Mouse (Mus musculus) ovary, adult 18-20 months (tissue): ENCODE data around the gene Pomgnt1.
A peak's percentile ranks its signal among the peaks of the same experiment; 100 is the strongest.

Experiments
- DNase-seq: peaks from one replicate; pipeline ENCODE4 v3.0.0; 2022; ENCODE audit warnings: low spot score, mixed read lengths

Gene Pomgnt1

GRCm38 (mm10) chr4:116140801-116141574 is 17.3 kb downstream of the Pomgnt1 start:
- DNase-seq: no peak

DNA sequence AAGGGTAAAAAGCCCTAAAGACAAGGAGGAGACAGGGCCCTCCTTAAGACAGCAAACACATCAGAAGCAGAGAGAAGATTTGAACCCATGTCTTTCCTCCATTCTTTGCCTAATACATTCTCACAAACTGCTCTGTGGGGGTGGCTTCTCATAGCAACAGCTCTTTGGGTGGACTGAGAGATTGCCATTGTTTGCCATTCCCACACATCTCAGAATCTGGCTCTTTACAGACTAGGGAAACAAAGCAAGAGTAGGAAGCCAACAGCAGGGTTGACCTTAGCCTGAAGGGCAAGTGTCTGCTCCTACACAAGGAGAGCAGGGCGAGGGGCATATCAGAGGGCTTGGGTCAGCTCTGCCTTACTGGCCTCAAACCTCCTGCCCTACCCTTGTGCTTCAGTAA is 18.1 kb downstream of the Pomgnt1 start:
- DNase-seq: no peak

GRCm38 (mm10) chr4:116142269-116142668 is 18.6 kb downstream of the Pomgnt1 start:
- DNase-seq: no peak

DNA sequence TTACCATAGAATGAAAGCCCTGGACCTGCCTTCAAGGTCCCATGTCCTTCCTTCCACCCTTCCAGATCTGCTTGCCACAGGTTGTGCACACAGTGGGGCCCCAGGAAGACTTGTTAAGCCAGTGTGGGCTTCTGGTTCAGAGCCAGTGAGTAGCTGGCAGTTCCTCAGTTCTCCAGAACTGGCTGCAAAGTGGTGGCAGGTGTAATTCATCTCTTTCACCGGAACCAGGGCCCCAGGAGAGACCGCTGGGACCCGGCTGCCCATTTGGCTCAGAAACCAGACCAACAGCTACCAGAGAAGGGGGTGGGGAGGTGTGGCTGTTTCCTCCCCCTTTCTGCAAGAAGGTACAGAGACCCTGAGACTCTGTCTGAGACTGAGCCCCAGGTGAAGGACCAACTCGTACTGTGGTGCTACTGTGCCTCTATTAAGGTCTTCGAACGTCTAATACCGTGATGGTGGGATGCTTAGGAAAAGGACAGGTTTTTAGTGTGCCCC is 19.7 kb downstream of the Pomgnt1 start:
- DNase-seq: no peak

DNA sequence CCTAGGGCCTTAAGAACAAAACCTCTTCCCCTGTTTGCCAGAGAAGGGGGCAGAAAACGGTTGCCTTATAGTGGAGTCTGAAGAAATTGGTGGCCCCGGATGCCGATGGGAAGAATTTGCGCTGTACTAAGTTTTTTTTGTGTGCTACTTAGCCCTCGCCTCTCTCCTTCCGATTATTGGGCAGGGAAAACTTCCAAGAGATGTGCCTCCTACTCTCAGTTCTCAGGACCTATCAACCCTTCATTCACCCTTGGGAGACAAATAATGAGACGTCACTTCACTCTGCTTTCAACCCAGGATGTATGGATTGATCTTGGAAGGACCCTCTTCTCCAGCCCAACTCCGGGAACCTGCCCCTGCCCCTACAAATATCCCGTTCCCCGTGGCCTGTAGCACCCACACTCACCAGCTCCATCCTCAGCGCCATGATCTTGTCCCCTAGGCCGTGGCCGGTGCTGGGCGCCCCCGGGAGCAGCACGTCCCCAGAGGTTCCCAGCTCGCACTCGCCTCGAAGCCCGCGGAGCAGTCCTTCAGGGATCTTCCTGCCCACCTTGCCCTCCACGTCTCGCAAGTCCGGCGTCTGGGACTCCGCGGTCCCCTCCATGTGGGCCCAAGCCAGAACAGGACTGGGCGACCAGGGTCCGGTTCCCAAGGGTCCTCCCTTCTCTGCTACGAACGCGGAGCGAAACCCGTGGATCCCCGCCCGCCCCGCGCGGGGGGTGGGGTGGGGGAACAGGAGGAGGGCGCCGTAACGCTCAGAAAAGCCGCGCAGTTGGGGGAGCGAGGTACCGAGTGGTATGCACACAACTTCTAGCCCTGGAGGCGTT is 20.5 kb downstream of the Pomgnt1 start:
- DNase-seq: peak; percentile 54

DNA sequence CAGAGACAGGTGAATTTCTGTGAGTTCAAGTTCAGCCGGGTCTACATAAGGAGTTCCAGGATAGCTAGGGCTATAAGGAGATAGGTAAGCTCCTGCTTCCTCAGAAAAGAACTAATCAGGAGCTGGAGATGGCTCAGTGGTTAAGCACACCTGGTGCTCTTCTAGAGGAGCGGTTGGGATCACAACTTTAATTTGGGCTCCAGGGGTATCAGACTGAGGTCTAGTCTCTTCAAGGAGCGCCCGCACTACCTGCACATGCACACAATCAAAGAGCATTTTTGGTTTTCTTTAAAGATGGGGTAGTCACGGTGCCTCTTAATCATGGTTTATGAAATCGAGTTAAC is 26.1 kb downstream of the Pomgnt1 start:
- no peak for DNase-seq

DNA sequence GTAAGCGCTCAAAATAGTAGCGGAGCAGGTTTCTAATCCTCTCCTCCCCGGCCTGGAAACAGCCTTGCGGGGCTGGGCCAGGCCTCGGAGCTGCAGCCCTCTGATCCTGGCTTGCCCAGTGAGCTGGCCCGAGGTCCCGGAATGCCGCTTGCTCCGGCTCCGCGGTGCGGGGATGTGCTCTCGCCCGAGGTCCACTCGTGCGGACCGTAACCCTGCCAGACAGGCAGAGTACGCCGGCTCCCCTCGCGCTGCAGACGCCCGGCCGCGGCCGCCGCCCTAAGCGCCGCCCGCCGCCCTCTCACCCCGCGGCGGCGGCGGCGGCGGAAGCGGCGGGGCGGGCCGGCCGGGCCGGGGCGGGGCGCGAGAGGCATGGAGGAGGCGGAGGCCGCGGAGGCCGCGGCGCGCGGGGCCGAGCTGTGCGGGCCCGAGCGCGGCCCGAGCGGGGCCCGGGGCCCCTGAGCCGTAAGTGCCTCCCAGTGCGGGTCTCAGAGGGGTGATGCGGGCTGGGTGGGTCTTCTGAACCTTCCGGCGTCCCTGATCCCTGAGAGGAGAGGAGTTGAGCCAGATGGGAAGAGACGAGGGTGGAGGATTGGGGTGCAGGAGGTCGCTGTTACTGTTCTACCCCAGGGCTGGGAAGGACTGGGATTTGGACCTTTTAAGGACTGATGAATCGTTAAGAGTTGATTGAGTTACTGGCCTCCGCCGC is 26.7 kb downstream of the Pomgnt1 start:
- peak; percentile 33 for DNase-seq

GRCm38 (mm10) chr4:116150862-116151221 is 27.2 kb downstream of the Pomgnt1 start:
- no peak for DNase-seq

- DNase-seq: no peak
These were observed 27.6 kb downstream of the Pomgnt1 start, which contains the start of gene Lurap1 for GRCm38 (mm10) chr4:116151238-116151637. Gene Lurap1 (minus strand): TSS chr4:116151338.

- no peak for DNase-seq
These were observed 29.1 kb downstream of the Pomgnt1 start for GRCm38 (mm10) chr4:116152702-116153101.

DNA sequence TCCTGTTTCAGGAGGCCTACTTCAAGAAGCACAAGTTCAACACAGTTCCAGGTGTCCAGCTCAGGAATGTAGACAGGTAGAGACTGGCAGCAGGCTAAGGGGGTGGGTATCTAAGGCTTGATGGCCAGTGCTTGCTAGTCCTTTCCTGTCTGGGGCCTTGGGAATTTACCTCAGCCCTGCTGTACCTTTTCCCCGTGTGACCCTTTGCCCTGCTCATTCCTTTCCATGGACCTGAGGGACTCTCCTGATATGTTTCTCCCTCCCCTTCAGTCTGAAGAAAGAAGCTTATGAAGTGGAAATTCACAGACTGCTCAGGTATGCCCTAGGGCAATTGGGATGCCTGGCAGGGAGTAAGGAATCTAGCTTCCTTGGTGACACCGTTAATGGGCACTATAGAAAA is 34.2 kb downstream of the Pomgnt1 start:
- no peak for DNase-seq

- no peak for DNase-seq
These were observed 36.3 kb downstream of the Pomgnt1 start for GRCm38 (mm10) chr4:116159912-116160311.

DNA sequence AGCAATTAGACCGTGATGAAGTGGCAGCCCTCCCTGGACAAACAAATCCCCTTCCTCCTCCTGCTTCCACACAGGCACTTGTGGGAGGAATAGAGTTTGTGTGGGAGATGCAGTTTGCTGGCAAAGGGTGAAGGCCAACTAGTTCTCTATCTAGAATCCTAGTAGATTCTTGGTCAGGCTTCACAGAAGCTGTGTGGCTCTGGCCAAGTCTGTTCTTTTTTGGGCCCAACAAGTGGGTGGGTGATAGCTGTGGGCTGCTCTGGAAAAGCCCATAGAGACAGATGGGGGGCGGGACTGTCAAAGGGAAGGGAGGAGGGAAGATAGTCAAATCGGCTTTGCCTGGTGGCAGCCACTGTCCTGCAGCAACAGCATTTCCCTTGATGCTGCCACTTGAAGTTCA is 37.1 kb downstream of the Pomgnt1 start:
- peak; percentile 74 for DNase-seq

DNA sequence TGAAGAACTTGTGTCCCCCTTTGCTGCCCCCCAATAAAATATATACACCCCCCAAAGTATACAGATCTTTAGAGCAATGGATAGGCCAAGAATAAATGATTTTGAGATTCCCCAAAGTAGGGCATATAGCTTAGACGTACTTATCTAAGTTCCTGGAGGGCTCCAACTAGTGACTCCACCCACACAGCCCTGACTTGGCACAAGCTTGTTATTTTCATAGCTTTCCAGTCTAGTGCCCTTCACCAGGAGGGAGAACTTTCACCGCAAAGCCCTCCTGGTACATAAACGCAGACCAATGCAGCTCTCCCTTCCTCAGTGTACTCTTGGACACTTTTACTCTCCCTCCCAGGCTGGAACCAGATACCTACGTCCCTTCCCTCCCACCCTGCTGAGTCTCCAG is 38.5 kb downstream of the Pomgnt1 start:
- peak; percentile 57 for DNase-seq

DNA sequence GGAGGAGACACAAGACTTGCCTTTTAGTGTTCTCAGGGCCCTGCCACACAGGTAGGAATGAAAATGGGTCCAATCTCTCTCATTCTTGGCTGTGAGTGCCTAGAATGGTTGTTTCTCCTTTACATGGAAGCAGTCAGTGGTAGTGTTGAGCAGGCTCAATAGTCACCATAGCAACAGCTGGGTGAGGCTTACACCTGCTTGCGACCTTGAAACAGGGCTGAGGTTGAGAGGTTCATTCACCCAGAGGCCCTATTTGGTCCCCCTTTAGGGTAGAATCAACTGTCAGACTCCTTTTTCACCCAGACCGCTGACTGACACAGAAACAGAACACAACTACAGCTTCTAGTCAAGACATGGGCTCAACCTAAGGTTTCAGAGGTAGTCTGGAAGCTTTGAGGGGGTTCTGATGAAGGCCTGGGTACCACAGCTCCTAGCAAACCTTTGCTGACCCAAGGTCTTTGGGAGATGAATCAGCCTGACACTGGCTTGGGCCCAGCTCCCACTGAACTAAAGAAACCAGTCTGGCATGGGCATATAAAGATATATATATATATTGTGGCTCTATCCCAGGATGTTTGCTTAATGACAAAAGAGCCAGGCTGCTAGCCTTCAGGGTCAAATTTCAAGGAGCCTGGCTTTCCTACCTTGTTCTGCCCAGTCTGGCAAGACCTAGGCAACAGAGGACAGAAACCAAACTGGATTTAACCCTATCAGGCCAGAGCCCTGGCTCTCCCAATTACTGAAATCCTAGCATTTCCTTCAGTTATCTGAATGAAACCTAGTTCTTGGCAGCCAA is 41.3 kb downstream of the Pomgnt1 start:
- DNase-seq: no peak

- no peak for DNase-seq
These were observed 42.2 kb downstream of the Pomgnt1 start for GRCm38 (mm10) chr4:116165708-116166407.

GRCm38 (mm10) chr4:116167404-116167803 is 43.8 kb downstream of the Pomgnt1 start, which contains the start of gene Tspan1:
Gene Tspan1 (minus strand): TSS chr4:116167601.
- no peak for DNase-seq

DNA sequence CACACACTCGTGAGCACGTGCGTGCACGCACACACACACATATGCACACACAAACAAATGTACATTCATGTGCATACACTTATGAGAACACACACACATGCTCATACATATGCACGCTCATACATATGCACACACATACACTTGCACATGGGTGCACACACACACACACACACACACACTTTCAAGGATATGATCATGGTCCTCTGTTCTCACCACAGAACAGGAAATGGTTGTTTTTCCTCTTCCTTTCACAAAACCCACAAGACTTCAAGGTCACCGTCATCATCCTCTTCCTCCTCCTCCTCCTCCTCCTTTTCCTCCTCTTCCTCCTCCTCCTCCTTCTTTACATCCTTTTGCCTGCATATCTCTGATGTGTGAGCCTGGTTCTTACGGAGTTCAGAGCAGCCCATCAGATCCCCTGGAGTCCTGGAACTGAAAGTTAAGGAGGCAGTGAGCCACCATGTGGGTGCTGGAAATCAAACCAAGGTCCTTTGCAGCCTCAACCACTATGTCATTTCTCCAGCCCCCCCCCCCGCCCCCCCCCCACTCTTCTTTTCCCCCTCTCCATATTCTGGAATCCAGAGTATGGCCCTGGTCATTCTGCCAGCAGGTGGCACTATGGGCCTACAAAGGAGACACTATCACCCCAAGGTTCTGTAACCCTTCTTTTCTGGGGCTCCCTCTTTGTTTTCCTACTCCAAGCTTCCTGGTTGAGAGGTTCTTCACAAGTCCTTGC is 45.1 kb downstream of the Pomgnt1 start:
- DNase-seq: no peak

DNA sequence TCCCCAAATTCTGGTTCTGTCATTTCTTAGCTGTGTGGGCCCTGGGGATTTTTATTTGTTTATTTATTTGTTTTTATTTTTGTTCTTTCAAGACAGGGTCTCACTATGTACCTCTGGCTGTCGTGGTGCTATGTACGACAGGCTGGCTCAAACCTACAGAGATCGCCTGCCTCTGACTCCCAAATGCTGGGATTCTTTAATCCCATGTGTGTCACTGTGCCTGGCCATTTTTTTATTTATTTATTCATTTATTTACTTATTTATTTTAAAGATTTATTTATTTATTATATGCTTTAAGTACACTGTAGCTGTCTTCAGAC is 45.7 kb downstream of the Pomgnt1 start:
- no peak for DNase-seq

DNA sequence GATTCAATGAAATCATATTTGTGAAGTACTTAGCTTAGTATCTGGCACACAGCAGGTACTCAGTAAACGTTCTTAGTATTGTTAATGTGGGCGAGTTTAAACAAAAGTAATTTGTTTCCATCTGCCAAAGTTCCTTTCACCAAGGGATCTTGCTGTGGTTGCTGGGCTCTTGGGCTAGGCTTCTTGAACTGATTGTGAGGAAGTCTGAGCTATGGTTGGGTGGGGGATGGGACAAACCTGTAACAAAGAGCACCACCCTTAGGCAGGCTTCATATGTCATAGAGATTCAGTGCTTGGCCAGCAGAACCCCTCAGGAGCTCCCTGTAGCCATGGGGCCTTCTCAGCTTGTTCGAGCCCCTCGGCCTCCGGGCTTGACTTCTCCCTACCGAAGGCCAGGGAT is 49.4 kb downstream of the Pomgnt1 start, which contains the start of the genes 1700042G07Rik and Gm49337:
1700042G07Rik (plus strand) TSS at position 301 of the 400 bp plus-strand sequence.
Gm49337 (plus strand) TSS at position 313 of the 400 bp plus-strand sequence.
- no peak for DNase-seq
